Mouse (Mus musculus) limb, embryonic 11.5 days (tissue): ENCODE results near the gene Zbtb16. TPM values are rescaled to one million over a fixed set of nuclear protein-coding genes. Genes with fewer than 3 reads are reported as not detected.

ENCODE experiments used
- ATAC-seq: fragments of 200-750 bp; cut with Nextera tagmentation; 2 replicates; pipeline ENCODE4 v1.8.0; 2017; ENCODE audit warnings: low read depth; ENCODE audit not compliant: insufficient number of reproducible peaks, low FRiP score, low TSS enrichment
- DNase-seq: peaks from one replicate; pipeline ENCODE4 v3.0.0-alpha.2; 2015; ENCODE audit warnings: low spot score
- H3K27ac ChIP-seq: fragments of 300-500 bp; sonication (generic); replicated peaks from 2 replicates; pipeline ENCODE4 v1.5.1; 2014; ENCODE audit warnings: low read depth, mild to moderate bottlenecking, low read length
- H3K27me3 ChIP-seq: fragments of 300-500 bp; sonication (generic); 2 replicates; pipeline ENCODE4 v1.6.1; 2014; ENCODE audit warnings: mild to moderate bottlenecking, low read length, mixed read lengths; ENCODE audit not compliant: control insufficient read depth, insufficient read depth
- H3K36me3 ChIP-seq: fragments of 300-500 bp; sonication (generic); 2 replicates; pipeline ENCODE4 v1.6.1; 2014; ENCODE audit warnings: mild to moderate bottlenecking, low read length, moderate library complexity, mixed read lengths; ENCODE audit not compliant: control insufficient read depth, insufficient read depth
- H3K4me1 ChIP-seq: fragments of 300-500 bp; sonication (generic); 2 replicates; pipeline ENCODE4 v1.6.1; 2014; ENCODE audit warnings: low read length, mixed read lengths; ENCODE audit not compliant: control insufficient read depth, insufficient read depth
- H3K4me2 ChIP-seq: fragments of 300-500 bp; sonication (generic); 2 replicates; pipeline ENCODE4 v1.6.1; 2014; ENCODE audit warnings: low read depth, mild to moderate bottlenecking, moderate library complexity; ENCODE audit not compliant: severe bottlenecking
- H3K4me3 ChIP-seq: fragments of 300-500 bp; sonication (generic); 2 replicates; pipeline ENCODE4 v1.5.1; 2014; ENCODE audit warnings: low read depth, low read length
- H3K9ac ChIP-seq: fragments of 300-500 bp; sonication (generic); 2 replicates; pipeline ENCODE4 v1.6.1; 2014; ENCODE audit warnings: mild to moderate bottlenecking, low read length
- H3K9me3 ChIP-seq: fragments of 300-500 bp; sonication (generic); 2 replicates; pipeline ENCODE4 v1.6.1; 2016; ENCODE audit warnings: low read length; ENCODE audit not compliant: control insufficient read depth
- WGBS: fragments of 180-500 bp; shearing (Covaris S2); extraction: QIAGEN DNeasy Blood & Tissue Kit; methylation state at CpG from one replicate; pipeline ENCODE4 v1.1.7; 2014; 5-methylcytosine and 5-hydroxymethylcytosine counted together
- polyA plus RNA-seq: library from polyadenylated mRNA; unstranded; fragments of >200 nt; fragmentation: Nextera tagmentation; extraction: Ambion mirVana; gene quantifications from 2 replicates; pipeline ENCODE4 v1.2.1, GENCODE M21; 2014

Gene Zbtb16
- polyA plus RNA-seq, 1 experiment from 2014 or later, result 5.9 TPM

GRCm38 (mm10) chr9:48816678-48817398, 19.2 kb downstream of the Zbtb16 start:
- H3K9ac ChIP-seq, result no peak overlapping the region
- DNase-seq, result no peak
- ATAC-seq, result no peak
- H3K36me3 ChIP-seq, result no peaks in the 10 kb centered on the region
- H3K27ac ChIP-seq, result no peak overlapping the region
- no peak overlapping the region for H3K4me2 ChIP-seq
- 58% methylated on average over 10 of the region's 10 CpGs for WGBS
- peaks cover 28% of the 10 kb centered on the region for H3K4me1 ChIP-seq
- H3K27me3 ChIP-seq, result peaks cover 3% of the 10 kb centered on the region; the same call in 1 of the 2 replicates
- H3K4me3 ChIP-seq, result no peak overlapping the region
- H3K9me3 ChIP-seq, result no peaks in the 10 kb centered on the region

- Histone ChIP-seq H3K9ac (no peak overlapping the region), H3K4me3 (no peak overlapping the region), H3K4me2 (no peak overlapping the region), H3K36me3 (no peaks in the 10 kb centered on the region), H3K9me3 (no peaks in the 10 kb centered on the region), H3K27me3 (peaks cover 3% of the 10 kb centered on the region; the same call in 1 of the 2 replicates), H3K4me1 (peaks cover 21% of the 10 kb centered on the region), H3K27ac (no peak overlapping the region)
- no peak for ATAC-seq
- DNase-seq, result no peak
- WGBS, result 93% methylated on average over 9 of the region's 9 CpGs
These were observed 19.9 kb downstream of the Zbtb16 start for GRCm38 (mm10) chr9:48816157-48816556.

- ATAC-seq, result no peak
- Histone ChIP-seq H3K9me3 (no peaks in the 10 kb centered on the region), H3K27me3 (peaks cover 3% of the 10 kb centered on the region; the same call in 1 of the 2 replicates), H3K27ac (no peak overlapping the region), H3K4me3 (no peak overlapping the region), H3K4me1 (peaks cover 12% of the 10 kb centered on the region), H3K4me2 (no peak overlapping the region), H3K36me3 (no peaks in the 10 kb centered on the region), H3K9ac (no peak overlapping the region)
- WGBS, result 86% methylated on average over 12 of the region's 12 CpGs
- no peak for DNase-seq
These were observed 21.0 kb downstream of the Zbtb16 start for GRCm38 (mm10) chr9:48814881-48815495.

- no peak overlapping the region for H3K27ac ChIP-seq
- DNase-seq (no peak), ATAC-seq (no peak)
- no peak overlapping the region for H3K4me2 ChIP-seq
- peaks cover 4% of the 10 kb centered on the region for H3K4me1 ChIP-seq
- no peak overlapping the region for H3K9ac ChIP-seq
- peaks cover 3% of the 10 kb centered on the region; the same call in 1 of the 2 replicates for H3K27me3 ChIP-seq
- H3K4me3 ChIP-seq, result no peak overlapping the region
- 64% methylated on average over 19 of the region's 19 CpGs for WGBS
- no peaks in the 10 kb centered on the region for H3K9me3 ChIP-seq
- no peaks in the 10 kb centered on the region for H3K36me3 ChIP-seq
These were observed 21.8 kb downstream of the Zbtb16 start for GRCm38 (mm10) chr9:48813960-48814880.

GRCm38 (mm10) chr9:48812352-48812751, 23.7 kb downstream of the Zbtb16 start:
- H3K27me3 ChIP-seq, result peaks cover 6% of the 10 kb centered on the region; the same call in 1 of the 2 replicates
- no peak overlapping the region for H3K4me2 ChIP-seq
- no peak overlapping the region for H3K27ac ChIP-seq

GRCm38 (mm10) chr9:48806591-48806990, 29.4 kb downstream of the Zbtb16 start:
- ATAC-seq, result no peak
- no peak overlapping the region for H3K9ac ChIP-seq
- no peak overlapping the region for H3K4me3 ChIP-seq
- 0 out of 2 replicates have a peak, but pooled peaks cover 2% of the 10 kb centered on the region for H3K27me3 ChIP-seq
- 59% methylated on average over 6 of the region's 6 CpGs for WGBS
- DNase-seq, result no peak
- H3K27ac ChIP-seq, result no peak overlapping the region
- no peaks in the 10 kb centered on the region for H3K36me3 ChIP-seq
- no peak overlapping the region for H3K4me2 ChIP-seq
- H3K9me3 ChIP-seq, result no peaks in the 10 kb centered on the region
- peaks cover 2% of the 10 kb centered on the region; the same call in 1 of the 2 replicates for H3K4me1 ChIP-seq

More at GRCm38 (mm10) chr9:48812352-48812751, 23.7 kb downstream of the Zbtb16 start:
- 90% methylated on average over 6 of the region's 6 CpGs for WGBS
- Histone ChIP-seq H3K9ac (no peak overlapping the region), H3K4me3 (no peak overlapping the region), H3K36me3 (no peaks in the 10 kb centered on the region), H3K9me3 (no peaks in the 10 kb centered on the region), H3K4me1 (0 out of 2 replicates have a peak, but pooled peaks cover 2% of the 10 kb centered on the region)
- ATAC-seq (no peak), DNase-seq (no peak)

- Histone ChIP-seq H3K4me2 (no peak overlapping the region), H3K36me3 (no peaks in the 10 kb centered on the region), H3K4me3 (no peak overlapping the region), H3K9me3 (no peaks in the 10 kb centered on the region), H3K4me1 (peaks cover 8% of the 10 kb centered on the region), H3K27ac (no peak overlapping the region), H3K27me3 (0 out of 2 replicates have a peak, but pooled peaks cover 2% of the 10 kb centered on the region), H3K9ac (no peak overlapping the region)
- 89% methylated on average over 8 of the region's 8 CpGs for WGBS
- ATAC-seq (no peak), DNase-seq (no peak)
These were observed 30.2 kb downstream of the Zbtb16 start for GRCm38 (mm10) chr9:48805850-48806249.

GRCm38 (mm10) chr9:48804509-48804908, 31.5 kb downstream of the Zbtb16 start:
- no peak overlapping the region for H3K4me3 ChIP-seq
- no peak overlapping the region for H3K9ac ChIP-seq
- ATAC-seq (no peak), DNase-seq (no peak)
- 80% methylated on average over 6 of the region's 6 CpGs for WGBS
- H3K4me1 ChIP-seq, result peaks cover 12% of the 10 kb centered on the region
- no peaks in the 10 kb centered on the region for H3K9me3 ChIP-seq
- H3K4me2 ChIP-seq, result no peak overlapping the region
- 0 out of 2 replicates have a peak, but pooled peaks cover 2% of the 10 kb centered on the region for H3K27me3 ChIP-seq
- H3K36me3 ChIP-seq, result no peaks in the 10 kb centered on the region
- H3K27ac ChIP-seq, result no peak overlapping the region
